ENCODE assay signal across 8 mouse cellular contexts in the genomic region with DNA sequence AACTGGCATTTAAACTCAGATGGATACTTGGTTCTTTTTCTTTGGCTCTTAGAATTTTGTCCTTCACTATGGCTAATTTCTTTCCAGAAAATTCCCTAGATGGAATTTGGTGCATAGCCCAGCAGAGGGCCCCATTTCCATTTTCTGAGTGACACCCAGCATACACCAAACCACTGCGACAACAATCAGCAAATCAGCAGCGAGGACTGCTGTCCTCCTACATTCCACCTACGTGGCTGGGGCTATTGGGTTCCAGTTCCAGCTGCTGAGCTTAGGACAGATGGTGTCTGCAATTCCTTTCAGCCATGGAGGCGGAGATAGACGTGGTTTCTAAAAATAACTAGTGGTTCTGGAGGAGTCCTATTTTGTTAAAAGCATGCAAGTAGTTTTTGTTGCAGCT. TPM values are rescaled to one million over a fixed set of nuclear protein-coding genes. Genes with fewer than 3 reads are reported as not detected.
DNase-seq lines count a peak whose midpoint lies in the region; ATAC-seq and TF ChIP-seq lines count a peak whose summit lies in the region.
"Had no signal": no experiment of that assay in that cellular context is flagged by ENCODE, and none has a peak within 500 bp of the region (broad histone marks: within the 10 kb centered on the region; RNA-seq: fewer than 3 reads in every experiment).

No protein-coding gene starts in this region.

- peak overlapping the region; percentile 24; the same call in 1 of the 2 replicates for H3K4me2 ChIP-seq in CH12.LX (ENCODE audit: insufficient read depth, low read depth, poor library complexity, severe bottlenecking)
- H3K4me2 ChIP-seq in embryonic facial prominence, embryonic 12.5 days (replicated peaks): no peak overlapping the region
- no peak overlapping the region for H3K4me2 ChIP-seq in heart, embryonic 15.5 days

- H3K9ac ChIP-seq in CH12.LX (ENCODE audit: insufficient read depth, low read depth): no peak overlapping the region
- no peak overlapping the region for H3K9ac ChIP-seq in embryonic facial prominence, embryonic 12.5 days
- H3K9ac ChIP-seq in heart, embryonic 15.5 days: no peak overlapping the region

- peak; percentile 39 for DNase-seq in CH12.LX (ENCODE audit: extremely low read depth)
- peak; percentile 87 for DNase-seq in adipocyte (ENCODE audit: low spot score)
- DNase-seq in kidney, postnatal 14 days: peak; percentile 71
- peak; percentile 14 for DNase-seq in lung, adult 2 months
- DNase-seq in splenic B cell, adult 2 months (ENCODE audit: low read depth, low spot score): peak; percentile 24

- no peak overlapping the region for H3K27ac ChIP-seq in CH12.LX (ENCODE audit: insufficient read depth, low read depth)
- H3K27ac ChIP-seq in embryonic facial prominence, embryonic 12.5 days: no peak overlapping the region
- H3K27ac ChIP-seq in heart, embryonic 15.5 days: 0 out of 2 replicates have a peak overlapping the region, but pooled peaks have one; percentile 16

- ATAC-seq in embryonic facial prominence, embryonic 12.5 days (ENCODE audit: insufficient number of reproducible peaks, insufficient read depth, low FRiP score, low TSS enrichment): 0 out of 2 replicates have a peak, but pooled peaks have one; percentile 69
- peak; percentile 77 for ATAC-seq in heart, embryonic 15.5 days (replicated peaks; ENCODE audit: insufficient number of reproducible peaks, insufficient read depth, low FRiP score, low read depth)

- in situ Hi-C loops in CH12.LX (cut with MboI; ENCODE audit: low pct_ligation_motif_present, low pct_unique_long_range_greater_than_20kb, low sequenced_read_pairs): no loop called here

- 22% methylated on average over 5 of the region's 5 CpGs for WGBS in embryonic facial prominence, embryonic 12.5 days
- 13% methylated on average over 5 of the region's 5 CpGs for WGBS in heart, embryonic 15.5 days
- 23% methylated on average over 5 of the region's 5 CpGs for WGBS in lung, adult 2 months

- TF ChIP-seq POLR2A in CH12.LX (IDR thresholded peaks at IDR 0.05; ENCODE audit: low read depth, low read length): no peak
- no peak for TF ChIP-seq POLR2A in lung, adult 2 months (IDR thresholded peaks at IDR 0.05; ENCODE audit: borderline replicate concordance, extremely low read depth, low read depth, low read length)

- H3K4me3 ChIP-seq in CH12.LX (replicated peaks in 1 of 3; ENCODE audit: low read depth in 2 of 3, low read length in 2 of 3, poor library complexity in 1 of 3): no peak overlapping the region
- no peak overlapping the region for H3K4me3 ChIP-seq in embryonic facial prominence, embryonic 12.5 days
- no peak overlapping the region for H3K4me3 ChIP-seq in heart, embryonic 15.5 days
- H3K4me3 ChIP-seq in lung, adult 2 months (replicated peaks; ENCODE audit: extremely low read depth, low read depth, low read length): no peak overlapping the region
- H3K4me3 ChIP-seq: erythroblast, embryonic 14.5 days had no signal

- dilution Hi-C loops in CH12.LX (cut with MboI; ENCODE audit: extremely low pct_ligation_motif_present, extremely low pct_unique_long_range_greater_than_20kb, low sequenced_read_pairs): no loop called here

- H3K9me3 ChIP-seq in CH12.LX (replicated peaks; ENCODE audit: low read length): no peaks in the 10 kb centered on the region
- no peaks in the 10 kb centered on the region for H3K9me3 ChIP-seq in embryonic facial prominence, embryonic 12.5 days
- no peaks in the 10 kb centered on the region for H3K9me3 ChIP-seq in heart, embryonic 15.5 days (replicated peaks)

- TF ChIP-seq CTCF in CH12.LX (conservative IDR thresholded peaks at IDR 0.05 in 1 of 2, IDR thresholded peaks at IDR 0.05 in 1 of 2; ENCODE audit: low read depth in 2 of 2, low read length in 2 of 2): peak in 1 of 2 experiments; percentile 66; a peak in 2 of 4 replicates
- no peak for TF ChIP-seq CTCF in lung, adult 2 months (IDR thresholded peaks at IDR 0.05; ENCODE audit: insufficient read depth, low read length)

- H3K4me1 ChIP-seq in CH12.LX (ENCODE audit: control insufficient read depth in 1 of 2, insufficient read depth in 2 of 2): no peaks in the 10 kb centered on the region
- no peaks in the 10 kb centered on the region for H3K4me1 ChIP-seq in embryonic facial prominence, embryonic 12.5 days
- no peaks in the 10 kb centered on the region for H3K4me1 ChIP-seq in heart, embryonic 15.5 days (replicated peaks)
- no peaks in the 10 kb centered on the region for H3K4me1 ChIP-seq in lung, adult 2 months (ENCODE audit: control insufficient read depth, insufficient read depth, low read length)

- TF ChIP-seq RAD21 in CH12.LX (IDR thresholded peaks at IDR 0.05; ENCODE audit: low read depth, low read length): peak; percentile 62

- TF ChIP-seq EP300 in CH12.LX (IDR thresholded peaks at IDR 0.05; ENCODE audit: low read length): no peak

- H3K36me3 ChIP-seq in CH12.LX (replicated peaks in 1 of 2; ENCODE audit: control insufficient read depth in 1 of 2, insufficient read depth in 1 of 2, low read length in 1 of 2): no peaks in the 10 kb centered on the region
- no peaks in the 10 kb centered on the region for H3K36me3 ChIP-seq in embryonic facial prominence, embryonic 12.5 days
- H3K36me3 ChIP-seq in heart, embryonic 15.5 days: no peaks in the 10 kb centered on the region
- no peaks in the 10 kb centered on the region for H3K36me3 ChIP-seq in splenic B cell, adult 2 months (ENCODE audit: control insufficient read depth, insufficient read depth, low read length, poor library complexity, severe bottlenecking)

- no peaks in the 10 kb centered on the region for H3K27me3 ChIP-seq in CH12.LX (replicated peaks)
- H3K27me3 ChIP-seq in embryonic facial prominence, embryonic 12.5 days: no peaks in the 10 kb centered on the region
- H3K27me3 ChIP-seq in heart, embryonic 15.5 days: no peaks in the 10 kb centered on the region
- H3K27me3 ChIP-seq in splenic B cell, adult 2 months (ENCODE audit: control insufficient read depth, insufficient read depth, low read length, poor library complexity, severe bottlenecking): no peaks in the 10 kb centered on the region

- H3K79me2 ChIP-seq in CH12.LX (replicated peaks; ENCODE audit: control insufficient read depth, extremely low read depth, insufficient read depth, poor library complexity, severe bottlenecking): no peaks in the 10 kb centered on the region

TF ChIP-seq in CH12.LX, 34 proteins besides CTCF, POLR2A, EP300 and RAD21:
- TF ChIP-seq SMC3 (IDR thresholded peaks at IDR 0.05; ENCODE audit: low read depth, low read length) (peak; percentile 57), BHLHE40 (IDR thresholded peaks at IDR 0.05; ENCODE audit: low read depth, low read length) (no peak), ZNF384 (IDR thresholded peaks at IDR 0.05; ENCODE audit: low read depth, low read length) (no peak)

RNA-seq across cellular contexts. Expression of a gene that starts 31.3 kb away (rescaled TPM):
- total RNA-seq in CH12.LX (2012; rRNA removed) (60.6 and 63.8 TPM in 2 replicates), CH12.LX (2014; rRNA removed) (52.8 and 55.9 TPM in 2 replicates)
- polyA plus RNA-seq in CH12.LX (2012; ENCODE audit: insufficient read length, low read depth): 72.2 and 79.7 TPM in 2 replicates
- 107 and 113 TPM in 2 replicates for polyA plus RNA-seq in embryonic facial prominence, embryonic 12.5 days (2016; fragmentation: Nextera tagmentation; extraction: Ambion mirVana)
- polyA plus RNA-seq in heart, embryonic 15.5 days (2015; fragmentation: Nextera tagmentation; extraction: Ambion mirVana): 90.0 and 103 TPM in 2 replicates
- polyA plus RNA-seq in lung, adult 2 months (2012; rRNA removed): 149 and 167 TPM in 2 replicates

RNA-seq across cellular contexts. Expression of a gene that starts 41.0 kb away (rescaled TPM):
- total RNA-seq in CH12.LX (2012; rRNA removed): 0.13 TPM in 1 of 2 replicates, not detected in the other
- total RNA-seq in CH12.LX (2014; rRNA removed): not detected in 2 replicates
- 0.36 and 0.49 TPM in 2 replicates for polyA plus RNA-seq in CH12.LX (2012; ENCODE audit: insufficient read length, low read depth)
- polyA plus RNA-seq in embryonic facial prominence, embryonic 12.5 days (2016; fragmentation: Nextera tagmentation; extraction: Ambion mirVana): 16.0 and 17.9 TPM in 2 replicates
- polyA plus RNA-seq in heart, embryonic 15.5 days (2015; fragmentation: Nextera tagmentation; extraction: Ambion mirVana): 25.2 and 25.6 TPM in 2 replicates
- polyA plus RNA-seq in lung, adult 2 months (2012; rRNA removed): 14.6 and 15.3 TPM in 2 replicates
- polyA plus RNA-seq: erythroblast, embryonic 14.5 days had no signal

Comparison
In these comparisons a context has a peak if more than half of its experiments do, and no peak if none do; other contexts are left out.
1. DNase-seq: peak in every context shown above with its lines; median percentile 87 in adipocyte; 71 in kidney, postnatal 14 days; 39 in CH12.LX; 24 in splenic B cell, adult 2 months; 14 in lung, adult 2 months.
2. RNA of a gene that starts 41.0 kb away (polyA plus RNA-seq): 25.2 to 25.6 TPM in heart, embryonic 15.5 days, 16.0 to 17.9 TPM in embryonic facial prominence, embryonic 12.5 days and 14.6 to 15.3 TPM in lung, adult 2 months; 0.36 to 0.49 TPM in CH12.LX; every median in the first group is over 10 times any median in the second.